Mouse (Mus musculus) liver, embryonic 14.5 days (tissue): ENCODE results near the gene Myh14. TPM values are rescaled to one million over a fixed set of nuclear protein-coding genes. Genes with fewer than 3 reads are reported as not detected.

Source experiments
- ATAC-seq: fragments of 200-750 bp; cut with Nextera tagmentation; 2 replicates; pipeline ENCODE4 v1.8.0; 2017; ENCODE audit warnings: moderate number of reproducible peaks, mild to moderate bottlenecking, moderate library complexity; ENCODE audit not compliant: insufficient read depth
- DNase-seq, 3 experiments: peaks; one replicate each; pipeline ENCODE4 v3.0.0-alpha.2; 2012 to 2013; ENCODE audit warnings: low read depth in 3 of 3, low spot score in 3 of 3
- H3K27ac ChIP-seq: fragments of 300-500 bp; sonication (generic); 2 replicates; pipeline ENCODE4 v1.5.1; 2014; ENCODE audit warnings: moderate library complexity, mild to moderate bottlenecking, control low read depth, inconsistent platforms
- H3K27me3 ChIP-seq: fragments of 300-500 bp; sonication (generic); 2 replicates; pipeline ENCODE4 v1.6.1; 2014; ENCODE audit warnings: mild to moderate bottlenecking, low read length, moderate library complexity; ENCODE audit not compliant: control insufficient read depth, insufficient read depth
- H3K36me3 ChIP-seq: fragments of 300-500 bp; sonication (generic); replicated peaks from 2 replicates; pipeline ENCODE4 v1.6.1; 2014; ENCODE audit warnings: low read depth; ENCODE audit not compliant: control insufficient read depth, insufficient read depth
- H3K4me1 ChIP-seq, 2 experiments: fragments of 200-500 bp in 1 of 2; fragments of 300-500 bp in 1 of 2; sonication (generic) in 1 of 2; replicated peaks; 2 replicates each; pipeline ENCODE4 v1.6.1; 2012 to 2014; ENCODE audit warnings: antibody characterized with exemption in 1 of 2, inconsistent platforms in 1 of 2, low read length in 1 of 2; ENCODE audit not compliant: control insufficient read depth in 2 of 2, insufficient read depth in 2 of 2
- H3K4me2 ChIP-seq: fragments of 300-500 bp; sonication (generic); 2 replicates; pipeline ENCODE4 v1.6.1; 2014; ENCODE audit warnings: low read depth, mild to moderate bottlenecking, control low read depth, moderate library complexity
- H3K4me3 ChIP-seq, 2 experiments: fragments of 200-500 bp in 1 of 2; fragments of 300-500 bp in 1 of 2; sonication (generic) in 1 of 2; 2 replicates each; pipeline ENCODE4 v1.5.1; 2012 to 2014; ENCODE audit warnings: low read depth in 2 of 2, low read length in 2 of 2, mild to moderate bottlenecking in 2 of 2, control low read depth in 1 of 2, inconsistent platforms in 1 of 2, moderate library complexity in 1 of 2; ENCODE audit not compliant: insufficient read depth in 1 of 2
- H3K9ac ChIP-seq: fragments of 300-500 bp; sonication (generic); replicated peaks from 2 replicates; pipeline ENCODE4 v1.6.1; 2014; ENCODE audit warnings: mild to moderate bottlenecking, control low read depth, moderate library complexity
- H3K9me3 ChIP-seq: fragments of 300-500 bp; sonication (generic); 2 replicates; pipeline ENCODE4 v1.6.1; 2016; ENCODE audit warnings: low read length, mixed read lengths; ENCODE audit not compliant: control insufficient read depth
- CTCF ChIP-seq: IDR thresholded peaks from 2 replicates; pipeline ENCODE4 v1.5.1; 2016; ENCODE audit warnings: antibody characterized with exemption, low read depth, control low read depth
- EP300 ChIP-seq: IDR thresholded peaks from 2 replicates; pipeline ENCODE4 v1.6.1; 2016; ENCODE audit warnings: antibody characterized with exemption, low read depth
- WGBS: fragments of 180-500 bp; shearing (Covaris S2); extraction: QIAGEN DNeasy Blood & Tissue Kit; methylation state at CpG from one replicate; pipeline ENCODE4 v1.1.7; 2014; ENCODE audit not compliant: insufficient replicate concordance; 5-methylcytosine and 5-hydroxymethylcytosine counted together
- polyA plus RNA-seq, 2 experiments: library from polyadenylated mRNA; depleted of rRNA in 1 of 2; stranded (reverse) in 1 of 2; unstranded in 1 of 2; fragments of >200 nt; fragmentation: Nextera tagmentation in 1 of 2; extraction: Ambion mirVana in 1 of 2; gene quantifications; 2 replicates each; pipeline versions ENCODE4 v1.2.1 to v1.2.3; 2012 to 2014

The Myh14 gene
- polyA plus RNA-seq, 2 experiments, result 0.09 to 0.15 TPM

DNA sequence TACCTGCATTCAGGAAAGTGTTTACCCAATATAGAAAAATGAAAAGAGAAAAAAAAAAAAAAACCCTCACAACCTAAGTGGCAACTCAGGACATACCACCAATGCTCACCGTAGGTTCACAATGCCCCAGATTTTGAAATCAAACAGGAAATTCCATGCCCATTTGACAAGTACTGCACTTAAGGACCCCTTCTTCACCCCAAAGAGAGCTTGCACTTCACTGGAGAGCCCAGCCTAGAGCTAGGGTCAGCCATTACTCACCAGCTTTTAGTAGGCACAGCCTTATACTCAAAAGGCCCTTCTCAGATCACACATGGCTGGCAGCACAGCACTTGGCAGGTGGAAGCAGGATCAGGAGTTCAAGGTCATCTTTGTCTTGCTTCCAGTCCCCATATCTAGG lies 87.5 kb downstream of the Myh14 start:
- no peak overlapping the region for H3K9ac ChIP-seq
- H3K9me3 ChIP-seq, result no peaks in the 10 kb centered on the region
- H3K27me3 ChIP-seq, result peaks cover 32% of the 10 kb centered on the region
- no peaks in the 10 kb centered on the region for H3K4me1 ChIP-seq
- H3K27ac ChIP-seq, result no peak overlapping the region
- H3K4me3 ChIP-seq, result no peak overlapping the region
- no peak for DNase-seq
- ATAC-seq, result no peak
- TF ChIP-seq EP300, result no peak
- no peak for TF ChIP-seq CTCF
- 48% methylated on average over 1 of the region's 1 CpGs for WGBS
- no peak overlapping the region for H3K4me2 ChIP-seq
- no peaks in the 10 kb centered on the region for H3K36me3 ChIP-seq

DNA sequence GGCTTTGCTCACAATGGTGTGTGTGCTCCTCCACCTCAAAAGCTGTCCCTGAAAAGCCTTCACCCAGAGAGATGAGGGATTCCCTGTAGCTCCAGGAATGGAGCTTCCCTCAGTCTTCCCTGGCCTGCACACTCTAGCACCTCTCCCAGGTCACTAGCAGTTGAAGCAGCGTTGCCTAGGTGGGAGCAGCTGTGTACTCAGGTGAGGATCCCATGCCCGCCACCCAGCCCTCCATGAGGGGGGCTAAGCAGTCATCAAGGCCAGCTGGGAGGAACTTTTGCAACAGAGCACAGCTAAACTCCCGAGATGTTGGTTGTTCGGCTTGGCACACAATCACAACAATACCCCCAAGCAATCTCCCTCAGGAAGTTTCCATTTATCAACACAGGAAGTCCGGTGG lies 87.9 kb downstream of the Myh14 start:
- H3K9me3 ChIP-seq, result no peaks in the 10 kb centered on the region
- DNase-seq (no peak), ATAC-seq (no peak)
- no peaks in the 10 kb centered on the region for H3K36me3 ChIP-seq
- no peak overlapping the region for H3K4me3 ChIP-seq
- TF ChIP-seq EP300, result no peak
- TF ChIP-seq CTCF, result no peak
- no peak overlapping the region for H3K4me2 ChIP-seq
- no peaks in the 10 kb centered on the region for H3K4me1 ChIP-seq
- WGBS, result 37% methylated on average over 5 of the region's 5 CpGs
- H3K27me3 ChIP-seq, result peaks cover 27% of the 10 kb centered on the region
- H3K27ac ChIP-seq, result no peak overlapping the region
- no peak overlapping the region for H3K9ac ChIP-seq

DNA sequence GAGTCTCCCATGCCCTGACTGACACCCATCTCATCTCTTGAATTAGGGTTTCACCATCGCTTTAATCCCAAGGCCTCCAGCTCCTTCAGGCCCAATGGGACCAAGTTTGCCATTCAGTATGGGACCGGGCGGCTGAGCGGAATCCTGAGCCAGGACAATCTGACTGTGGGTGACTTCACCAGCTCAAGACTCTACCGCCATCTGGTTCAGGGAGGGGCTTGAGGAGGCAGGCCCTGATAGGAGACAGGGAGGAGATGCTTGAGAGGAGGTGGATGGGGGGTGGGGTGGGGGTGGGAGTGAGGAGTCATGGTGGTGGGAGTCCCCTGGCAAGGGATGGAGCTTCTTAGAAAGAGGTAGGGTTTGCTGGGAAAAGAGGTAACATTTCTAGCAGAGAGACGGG lies 89.0 kb downstream of the Myh14 start:
- H3K27me3 ChIP-seq, result peaks cover 16% of the 10 kb centered on the region

DNA sequence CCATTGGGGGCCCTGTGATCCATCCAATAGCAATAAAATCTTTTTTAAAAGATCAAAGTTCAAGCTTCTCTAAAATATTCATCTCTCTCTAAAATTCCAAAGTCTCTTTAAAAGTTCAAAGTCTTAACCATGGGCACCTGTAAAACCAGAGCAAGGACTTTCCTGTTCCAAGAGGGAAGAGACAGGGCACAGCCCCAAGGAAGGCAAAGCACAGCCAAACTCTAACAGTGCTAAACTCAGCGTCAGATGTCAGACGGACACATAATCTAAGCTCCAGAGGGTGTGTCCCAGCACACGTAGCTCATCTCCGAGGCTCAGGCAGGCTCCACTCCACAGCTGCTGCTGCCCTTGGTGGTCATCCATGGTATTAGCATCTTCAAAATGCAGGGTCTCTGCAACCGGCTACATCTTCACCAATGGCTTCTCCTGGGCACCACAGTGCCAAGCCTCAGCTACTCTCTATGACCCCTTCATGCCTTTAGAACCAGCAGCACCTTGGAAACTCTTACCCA lies 94.3 kb downstream of the Myh14 start:
- Histone ChIP-seq H3K4me3 (no peak overlapping the region), H3K4me1 (no peaks in the 10 kb centered on the region), H3K9ac (no peak overlapping the region), H3K36me3 (no peaks in the 10 kb centered on the region), H3K27me3 (no peaks in the 10 kb centered on the region), H3K9me3 (no peaks in the 10 kb centered on the region), H3K4me2 (no peak overlapping the region), H3K27ac (no peak overlapping the region)
- DNase-seq (no peak), ATAC-seq (no peak)
- TF ChIP-seq EP300 (no peak), CTCF (no peak)
- 27% methylated on average over 5 of the region's 5 CpGs for WGBS

More for the DNA sequence above, 89.0 kb downstream of the Myh14 start:
- TF ChIP-seq EP300, result no peak
- TF ChIP-seq CTCF, result no peak
- no peaks in the 10 kb centered on the region for H3K36me3 ChIP-seq
- 45% methylated on average over 6 of the region's 6 CpGs for WGBS
- no peak overlapping the region for H3K4me3 ChIP-seq
- no peaks in the 10 kb centered on the region for H3K4me1 ChIP-seq
- H3K27ac ChIP-seq, result no peak overlapping the region
- DNase-seq (no peak), ATAC-seq (no peak)
- H3K9ac ChIP-seq, result no peak overlapping the region
- H3K4me2 ChIP-seq, result no peak overlapping the region
- H3K9me3 ChIP-seq, result no peaks in the 10 kb centered on the region

DNA sequence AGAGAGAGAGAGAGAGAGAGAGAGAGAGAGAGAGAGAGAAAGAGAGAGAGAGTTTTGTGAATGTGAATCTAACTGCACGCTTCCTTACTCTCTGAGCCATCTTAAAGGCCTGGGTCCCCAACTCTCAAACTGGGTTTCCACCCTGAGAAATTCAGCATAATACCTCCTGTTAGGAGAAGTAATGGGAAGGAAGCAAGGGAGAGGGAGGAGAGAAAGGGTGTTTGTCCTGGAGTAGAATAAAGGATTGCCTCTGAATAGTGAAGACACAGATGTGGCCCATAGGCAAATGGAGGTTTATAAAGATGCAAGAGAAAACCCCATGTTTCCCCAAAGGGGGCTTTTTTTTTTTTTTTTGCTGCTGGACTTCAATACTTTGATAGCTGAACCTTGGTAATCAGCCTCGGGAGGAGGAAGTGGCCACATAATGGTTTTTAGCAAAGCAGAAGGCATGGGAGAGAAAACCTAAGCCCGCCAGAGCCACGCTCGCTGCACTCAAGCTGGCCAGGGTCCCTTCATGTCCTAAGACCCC lies 97.6 kb downstream of the Myh14 start:
- H3K27me3 ChIP-seq, result no peaks in the 10 kb centered on the region
- ATAC-seq, result no peak
- TF ChIP-seq EP300, result no peak
- no peak for TF ChIP-seq CTCF
- H3K9me3 ChIP-seq, result no peaks in the 10 kb centered on the region
- H3K27ac ChIP-seq, result no peak overlapping the region
- WGBS, result 54% methylated on average over 5 of the region's 5 CpGs
- H3K4me2 ChIP-seq, result 0 out of 2 replicates have a peak overlapping the region, but pooled peaks have one; percentile 3
- no peak for DNase-seq
- no peaks in the 10 kb centered on the region for H3K4me1 ChIP-seq
- H3K9ac ChIP-seq, result no peak overlapping the region
- H3K36me3 ChIP-seq, result no peaks in the 10 kb centered on the region
- no peak overlapping the region for H3K4me3 ChIP-seq
